Mouse (Mus musculus): Measurements from ENCODE around the gene Ssbp4.

- no peak for TF ChIP-seq GATA1 (IDR thresholded peaks at IDR 0.05; ENCODE audit: borderline replicate concordance, low read length)
- TF ChIP-seq FLI1 (IDR thresholded peaks at IDR 0.05; ENCODE audit: low read length) = no peak
These were observed 11.0 kb downstream of the Ssbp4 start for GRCm38 (mm10) chr8:70597417-70598272.
